Mouse (Mus musculus): ENCODE data around the gene Mgmt. TPM values are rescaled to one million over a fixed set of nuclear protein-coding genes. Genes with fewer than 3 reads are reported as not detected.

The Mgmt gene
- polyA plus RNA-seq, 1 experiment: 12.6 TPM

DNA sequence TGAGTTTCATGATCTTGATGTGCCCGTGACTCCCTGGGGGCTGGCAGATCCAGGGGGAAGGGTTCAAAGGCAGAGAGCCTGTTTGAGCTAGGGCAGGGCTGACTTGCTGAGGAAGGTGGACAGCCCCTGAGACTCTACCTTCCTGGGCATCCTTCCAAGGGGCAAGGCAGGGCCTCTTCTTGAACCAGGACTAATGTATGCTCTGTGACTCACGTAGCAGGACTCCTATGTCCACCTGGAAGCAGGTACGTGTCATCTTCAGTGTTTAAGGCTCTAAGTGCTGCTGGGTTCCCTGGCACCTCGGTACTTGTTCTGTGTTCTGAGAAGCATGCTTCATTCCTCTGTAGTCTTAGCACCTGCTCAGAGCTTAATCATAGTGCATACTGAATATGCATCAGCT, 143.1 kb downstream of the Mgmt start:
- Histone ChIP-seq H3K4me1 (ENCODE audit: control insufficient read depth, insufficient read depth, low read length) (no peaks in the 10 kb centered on the region), H3K27ac (ENCODE audit: control insufficient read depth, insufficient read depth, low read depth, low read length, poor library complexity) (no peak overlapping the region), H3K4me3 (replicated peaks; ENCODE audit: control insufficient read depth, low read depth, low read length) (no peak overlapping the region)
- no peak for TF ChIP-seq POLR2A (IDR thresholded peaks at IDR 0.05; ENCODE audit: borderline replicate concordance, control insufficient read depth, low read depth, low read length)
- no peak for TF ChIP-seq CTCF (IDR thresholded peaks at IDR 0.05; ENCODE audit: control insufficient read depth, insufficient read depth, low read length)
- 84% methylated on average over 4 of the region's 4 CpGs for WGBS

DNA sequence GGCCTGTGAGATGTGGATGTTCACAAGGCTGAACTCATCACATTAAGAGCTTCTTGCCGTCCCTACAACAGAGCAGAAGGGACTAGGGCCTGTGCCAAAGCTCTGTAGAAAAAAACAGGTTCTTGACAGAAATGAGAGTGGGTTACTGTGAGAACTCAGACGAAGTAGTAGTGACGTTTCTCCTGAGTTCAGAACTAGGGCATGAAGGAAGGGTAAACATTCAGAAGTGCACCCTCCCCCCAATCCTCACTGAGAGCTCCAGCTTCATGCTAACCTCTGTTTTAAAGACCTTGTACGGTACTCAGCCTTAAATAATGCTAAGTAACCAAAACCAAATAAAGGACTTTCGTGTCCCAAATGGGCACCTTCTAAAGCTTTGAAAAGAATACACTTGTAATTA, 143.5 kb downstream of the Mgmt start:
- Histone ChIP-seq H3K27ac (ENCODE audit: control insufficient read depth, insufficient read depth, low read depth, low read length, poor library complexity) (no peak overlapping the region), H3K4me3 (replicated peaks; ENCODE audit: control insufficient read depth, low read depth, low read length) (no peak overlapping the region), H3K4me1 (ENCODE audit: control insufficient read depth, insufficient read depth, low read length) (no peaks in the 10 kb centered on the region)
- WGBS: 77% methylated on average over 5 of the region's 5 CpGs
- TF ChIP-seq CTCF (IDR thresholded peaks at IDR 0.05; ENCODE audit: control insufficient read depth, insufficient read depth, low read length): no peak
- no peak for TF ChIP-seq POLR2A (IDR thresholded peaks at IDR 0.05; ENCODE audit: borderline replicate concordance, control insufficient read depth, low read depth, low read length)

DNA sequence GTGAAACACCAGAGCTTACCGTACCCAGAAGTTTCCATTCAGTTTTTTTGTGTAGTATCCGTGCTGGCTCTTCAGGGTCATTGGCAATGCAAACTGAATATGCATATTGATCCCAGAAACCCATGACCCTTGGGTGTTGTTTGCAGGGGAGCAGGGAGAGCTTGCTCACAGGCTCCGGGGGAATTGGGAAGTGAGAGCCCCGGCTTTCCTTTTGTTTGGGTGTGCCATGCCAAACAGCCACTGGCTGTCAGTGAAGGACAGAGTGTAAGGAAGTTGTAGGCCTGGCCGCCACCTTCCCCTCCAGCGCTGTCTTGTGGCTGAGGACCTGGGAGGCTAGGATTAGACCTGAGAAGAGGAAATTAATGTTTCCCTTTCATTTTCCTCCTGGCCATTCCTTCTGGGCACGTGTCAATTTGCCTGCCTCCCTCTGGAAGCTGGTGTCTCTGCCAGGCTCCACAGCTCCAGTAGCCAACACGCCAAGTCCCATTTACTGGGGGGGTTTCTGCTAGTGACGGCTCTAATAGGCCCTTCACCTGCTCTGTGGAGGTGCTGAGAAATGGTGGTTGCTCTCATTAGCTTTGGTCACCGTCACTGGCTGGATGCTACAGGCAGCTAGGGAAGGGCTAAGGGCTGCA, 144.0 kb downstream of the Mgmt start:
- H3K27ac ChIP-seq (ENCODE audit: control insufficient read depth, insufficient read depth, low read depth, low read length, poor library complexity): no peak overlapping the region
- no peak overlapping the region for H3K4me3 ChIP-seq (replicated peaks; ENCODE audit: control insufficient read depth, low read depth, low read length)
- WGBS: 65% methylated on average over 10 of the region's 10 CpGs
- TF ChIP-seq CTCF (IDR thresholded peaks at IDR 0.05; ENCODE audit: control insufficient read depth, insufficient read depth, low read length) (no peak), POLR2A (IDR thresholded peaks at IDR 0.05; ENCODE audit: borderline replicate concordance, control insufficient read depth, low read depth, low read length) (no peak)
- no peaks in the 10 kb centered on the region for H3K4me1 ChIP-seq (ENCODE audit: control insufficient read depth, insufficient read depth, low read length)

GRCm38 (mm10) chr7:137038946-137039320, 144.5 kb downstream of the Mgmt start:
- Histone ChIP-seq H3K27ac (ENCODE audit: control insufficient read depth, insufficient read depth, low read depth, low read length, poor library complexity) (no peak overlapping the region), H3K4me3 (replicated peaks; ENCODE audit: control insufficient read depth, low read depth, low read length) (no peak overlapping the region), H3K4me1 (ENCODE audit: control insufficient read depth, insufficient read depth, low read length) (no peaks in the 10 kb centered on the region)
- 77% methylated on average over 7 of the region's 7 CpGs for WGBS
- TF ChIP-seq POLR2A (IDR thresholded peaks at IDR 0.05; ENCODE audit: borderline replicate concordance, control insufficient read depth, low read depth, low read length) (no peak), CTCF (IDR thresholded peaks at IDR 0.05; ENCODE audit: control insufficient read depth, insufficient read depth, low read length) (no peak)

- no peak overlapping the region for H3K27ac ChIP-seq (ENCODE audit: control insufficient read depth, insufficient read depth, low read depth, low read length, poor library complexity)
- H3K4me3 ChIP-seq (replicated peaks; ENCODE audit: control insufficient read depth, low read depth, low read length): no peak overlapping the region
- WGBS: 77% methylated on average over 8 of the region's 8 CpGs
- no peak for TF ChIP-seq POLR2A (IDR thresholded peaks at IDR 0.05; ENCODE audit: borderline replicate concordance, control insufficient read depth, low read depth, low read length)
- no peak for TF ChIP-seq CTCF (IDR thresholded peaks at IDR 0.05; ENCODE audit: control insufficient read depth, insufficient read depth, low read length)
- no peaks in the 10 kb centered on the region for H3K4me1 ChIP-seq (ENCODE audit: control insufficient read depth, insufficient read depth, low read length)
These were observed 146.2 kb downstream of the Mgmt start for GRCm38 (mm10) chr7:137040646-137041045.

GRCm38 (mm10) chr7:137046891-137047290, 152.5 kb downstream of the Mgmt start:
- WGBS: 75% methylated on average over 4 of the region's 4 CpGs
- no peak for TF ChIP-seq POLR2A (IDR thresholded peaks at IDR 0.05; ENCODE audit: borderline replicate concordance, control insufficient read depth, low read depth, low read length)
- no peak for TF ChIP-seq CTCF (IDR thresholded peaks at IDR 0.05; ENCODE audit: control insufficient read depth, insufficient read depth, low read length)
- no peaks in the 10 kb centered on the region for H3K4me1 ChIP-seq (ENCODE audit: control insufficient read depth, insufficient read depth, low read length)
- no peak overlapping the region for H3K27ac ChIP-seq (ENCODE audit: control insufficient read depth, insufficient read depth, low read depth, low read length, poor library complexity)
- no peak overlapping the region for H3K4me3 ChIP-seq (replicated peaks; ENCODE audit: control insufficient read depth, low read depth, low read length)

GRCm38 (mm10) chr7:137048086-137048922, 153.9 kb downstream of the Mgmt start:
- H3K27ac ChIP-seq (ENCODE audit: control insufficient read depth, insufficient read depth, low read depth, low read length, poor library complexity): no peak overlapping the region
- H3K4me3 ChIP-seq (replicated peaks; ENCODE audit: control insufficient read depth, low read depth, low read length): no peak overlapping the region
- no peaks in the 10 kb centered on the region for H3K4me1 ChIP-seq (ENCODE audit: control insufficient read depth, insufficient read depth, low read length)
- TF ChIP-seq CTCF (IDR thresholded peaks at IDR 0.05; ENCODE audit: control insufficient read depth, insufficient read depth, low read length) (no peak), POLR2A (IDR thresholded peaks at IDR 0.05; ENCODE audit: borderline replicate concordance, control insufficient read depth, low read depth, low read length) (no peak)
- 78% methylated on average over 8 of the region's 8 CpGs for WGBS

GRCm38 (mm10) chr7:137054343-137054742, 159.9 kb downstream of the Mgmt start:
- Histone ChIP-seq H3K27ac (ENCODE audit: control insufficient read depth, insufficient read depth, low read depth, low read length, poor library complexity) (no peak overlapping the region), H3K4me1 (ENCODE audit: control insufficient read depth, insufficient read depth, low read length) (no peaks in the 10 kb centered on the region), H3K4me3 (replicated peaks; ENCODE audit: control insufficient read depth, low read depth, low read length) (no peak overlapping the region)
- 77% methylated on average over 5 of the region's 5 CpGs for WGBS
- no peak for TF ChIP-seq CTCF (IDR thresholded peaks at IDR 0.05; ENCODE audit: control insufficient read depth, insufficient read depth, low read length)
- no peak for TF ChIP-seq POLR2A (IDR thresholded peaks at IDR 0.05; ENCODE audit: borderline replicate concordance, control insufficient read depth, low read depth, low read length)
